Mouse (Mus musculus): Measurements from ENCODE around the gene Eapp. TPM values are rescaled to one million over a fixed set of nuclear protein-coding genes. Genes with fewer than 3 reads are reported as not detected.

Eapp gene
- total and polyA plus RNA-seq, 3 experiments = 43.1 to 53.9 (median 51.5) TPM

GRCm38 (mm10) chr12:54689082-54689481, 6.6 kb downstream of the Eapp start:
- Histone ChIP-seq H3K79me2 (replicated peaks; ENCODE audit: control insufficient read depth, extremely low read depth, insufficient read depth, poor library complexity, severe bottlenecking) (peaks cover 14% of the 10 kb centered on the region; the same call in 1 of the 2 replicates), H3K27me3 (replicated peaks) (no peaks in the 10 kb centered on the region), H3K36me3 (replicated peaks in 1 of 2; ENCODE audit: control insufficient read depth in 1 of 2, insufficient read depth in 1 of 2, low read length in 1 of 2) (peaks cover 51 to 75% of the 10 kb centered on the region in 2 experiments), H3K4me2 (ENCODE audit: insufficient read depth, low read depth, poor library complexity, severe bottlenecking) (no peak overlapping the region), H3K27ac (ENCODE audit: insufficient read depth, low read depth) (no peak overlapping the region), H3K4me3 (replicated peaks in 1 of 3; ENCODE audit: low read depth in 2 of 3, low read length in 2 of 3, poor library complexity in 1 of 3) (no peak overlapping the region), H3K4me1 (ENCODE audit: control insufficient read depth in 1 of 2, insufficient read depth in 2 of 2) (peaks cover 3 to 7% of the 10 kb centered on the region in 2 experiments), H3K9ac (ENCODE audit: insufficient read depth, low read depth) (no peak overlapping the region), H3K9me3 (replicated peaks; ENCODE audit: low read length) (no peaks in the 10 kb centered on the region)
- DNase-seq (ENCODE audit: extremely low read depth) = no peak
- TF ChIP-seq RAD21 (IDR thresholded peaks at IDR 0.05; ENCODE audit: low read depth, low read length) = no peak
- TF ChIP-seq MXI1 (IDR thresholded peaks at IDR 0.05; ENCODE audit: low read depth, low read length) = no peak
- TF ChIP-seq CHD2 (IDR thresholded peaks at IDR 0.05; ENCODE audit: low read length) = no peak
- no peak for TF ChIP-seq SIN3A (IDR thresholded peaks at IDR 0.05; ENCODE audit: low read length)
- TF ChIP-seq MAX (IDR thresholded peaks at IDR 0.05; ENCODE audit: low read length) = no peak
- no peak for TF ChIP-seq PAX5 (IDR thresholded peaks at IDR 0.05; ENCODE audit: low read length)
- TF ChIP-seq EP300 (IDR thresholded peaks at IDR 0.05; ENCODE audit: low read length) = no peak
- dilution Hi-C loops (cut with MboI; ENCODE audit: extremely low pct_ligation_motif_present, extremely low pct_unique_long_range_greater_than_20kb, low sequenced_read_pairs) = no loop called here
- in situ Hi-C loops (cut with MboI; ENCODE audit: low pct_ligation_motif_present, low pct_unique_long_range_greater_than_20kb, low sequenced_read_pairs) = no loop called here

- Histone ChIP-seq H3K9ac (ENCODE audit: insufficient read depth, low read depth) (no peak overlapping the region), H3K27me3 (replicated peaks) (no peaks in the 10 kb centered on the region), H3K27ac (ENCODE audit: insufficient read depth, low read depth) (no peak overlapping the region), H3K36me3 (replicated peaks in 1 of 2; ENCODE audit: control insufficient read depth in 1 of 2, insufficient read depth in 1 of 2, low read length in 1 of 2) (peaks cover 35 to 56% of the 10 kb centered on the region in 2 experiments), H3K4me2 (ENCODE audit: insufficient read depth, low read depth, poor library complexity, severe bottlenecking) (no peak overlapping the region), H3K4me1 (ENCODE audit: control insufficient read depth in 1 of 2, insufficient read depth in 2 of 2) (no peaks in the 10 kb centered on the region), H3K9me3 (replicated peaks; ENCODE audit: low read length) (no peaks in the 10 kb centered on the region), H3K4me3 (replicated peaks in 1 of 3; ENCODE audit: low read depth in 2 of 3, low read length in 2 of 3, poor library complexity in 1 of 3) (no peak overlapping the region), H3K79me2 (replicated peaks; ENCODE audit: control insufficient read depth, extremely low read depth, insufficient read depth, poor library complexity, severe bottlenecking) (no peaks in the 10 kb centered on the region)
- in situ Hi-C loops (cut with MboI; ENCODE audit: low pct_ligation_motif_present, low pct_unique_long_range_greater_than_20kb, low sequenced_read_pairs) = no loop called here
- dilution Hi-C loops (cut with MboI; ENCODE audit: extremely low pct_ligation_motif_present, extremely low pct_unique_long_range_greater_than_20kb, low sequenced_read_pairs) = no loop called here
- DNase-seq (ENCODE audit: extremely low read depth) = peak; percentile 22
- TF ChIP-seq RAD21 (IDR thresholded peaks at IDR 0.05; ENCODE audit: low read depth, low read length) (peak; percentile 18), POLR2A (IDR thresholded peaks at IDR 0.05; ENCODE audit: low read depth, low read length) (no peak), ZNF384 (IDR thresholded peaks at IDR 0.05; ENCODE audit: low read depth, low read length) (no peak), CTCF (conservative IDR thresholded peaks at IDR 0.05 in 1 of 2, IDR thresholded peaks at IDR 0.05 in 1 of 2; ENCODE audit: low read depth in 2 of 2, low read length in 2 of 2) (peak; percentile 28 to 54; a peak in 3 of 4 replicates), ELF1 (IDR thresholded peaks at IDR 0.05; ENCODE audit: low read depth, low read length) (peak; percentile 59), IRF4 (IDR thresholded peaks at IDR 0.05; ENCODE audit: low read depth, low read length) (no peak), MAZ (IDR thresholded peaks at IDR 0.05; ENCODE audit: low read depth, low read length) (no peak), TBP (conservative IDR thresholded peaks at IDR 0.05; ENCODE audit: low read depth, low read length) (no peak), E2F4 (IDR thresholded peaks at IDR 0.05; ENCODE audit: insufficient replicate concordance, low read depth, low read length) (no peak), SMC3 (IDR thresholded peaks at IDR 0.05; ENCODE audit: low read depth, low read length) (peak; percentile 30; the same call in 1 of the 2 replicates)
These were observed 12.5 kb downstream of the Eapp start for GRCm38 (mm10) chr12:54683182-54683581.

DNA sequence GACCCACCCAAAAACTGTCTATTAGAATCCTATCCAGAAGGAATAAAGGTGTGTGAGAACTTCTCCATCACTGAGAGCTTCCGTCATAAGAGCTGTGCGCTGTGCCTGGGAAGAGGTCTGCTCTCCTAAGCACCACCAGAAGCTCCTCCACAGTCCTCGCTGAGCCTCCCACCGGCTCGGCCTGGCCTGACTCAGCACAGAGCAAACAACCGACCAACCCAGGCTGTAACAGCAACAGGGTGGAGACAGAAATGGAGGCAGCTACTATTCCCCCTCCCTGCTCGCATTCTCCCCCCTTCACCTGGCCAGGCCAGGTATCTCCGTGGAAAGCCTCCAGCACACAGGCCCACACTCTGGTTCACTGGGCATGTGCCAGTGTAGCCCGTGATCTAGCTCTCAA, 19.0 kb downstream of the Eapp start:
- in situ Hi-C loops (cut with MboI; ENCODE audit: low pct_ligation_motif_present, low pct_unique_long_range_greater_than_20kb, low sequenced_read_pairs) (no loop called here), dilution Hi-C loops (cut with MboI; ENCODE audit: extremely low pct_ligation_motif_present, extremely low pct_unique_long_range_greater_than_20kb, low sequenced_read_pairs) (no loop called here)
- no peaks in the 10 kb centered on the region for H3K27me3 ChIP-seq (replicated peaks)
- H3K4me2 ChIP-seq (ENCODE audit: insufficient read depth, low read depth, poor library complexity, severe bottlenecking) = no peak overlapping the region
- no peak overlapping the region for H3K9ac ChIP-seq (ENCODE audit: insufficient read depth, low read depth)
- no peak for DNase-seq (ENCODE audit: extremely low read depth)
- H3K79me2 ChIP-seq (replicated peaks; ENCODE audit: control insufficient read depth, extremely low read depth, insufficient read depth, poor library complexity, severe bottlenecking) = no peaks in the 10 kb centered on the region
- TF ChIP-seq UBTF (IDR thresholded peaks at IDR 0.05; ENCODE audit: low read depth, low read length) = no peak
- no peak for TF ChIP-seq MXI1 (IDR thresholded peaks at IDR 0.05; ENCODE audit: low read depth, low read length)
- no peak for TF ChIP-seq GABPA (IDR thresholded peaks at IDR 0.05; ENCODE audit: insufficient replicate concordance, low read depth, low read length)
- TF ChIP-seq RCOR1 (conservative IDR thresholded peaks at IDR 0.05; ENCODE audit: low read depth, low read length) = no peak
- no peak for TF ChIP-seq ZC3H11A (IDR thresholded peaks at IDR 0.05; ENCODE audit: low read depth, low read length)
- no peak for TF ChIP-seq SMC3 (IDR thresholded peaks at IDR 0.05; ENCODE audit: low read depth, low read length)
- TF ChIP-seq PAX5 (IDR thresholded peaks at IDR 0.05; ENCODE audit: low read length) = no peak
- TF ChIP-seq EP300 (IDR thresholded peaks at IDR 0.05; ENCODE audit: low read length) = no peak
- no peak for TF ChIP-seq ETS1 (conservative IDR thresholded peaks at IDR 0.05; ENCODE audit: low read depth, low read length)
- no peak for TF ChIP-seq TBP (conservative IDR thresholded peaks at IDR 0.05; ENCODE audit: low read depth, low read length)
- no peak for TF ChIP-seq MAX (IDR thresholded peaks at IDR 0.05; ENCODE audit: low read length)
- no peak for TF ChIP-seq TCF12 (IDR thresholded peaks at IDR 0.05; ENCODE audit: low read depth, low read length)
- no peak for TF ChIP-seq MEF2A (IDR thresholded peaks at IDR 0.05; ENCODE audit: borderline replicate concordance, low read depth, low read length)
- no peak for TF ChIP-seq NELFE (IDR thresholded peaks at IDR 0.05; ENCODE audit: low read depth, low read length)
- TF ChIP-seq E2F4 (IDR thresholded peaks at IDR 0.05; ENCODE audit: insufficient replicate concordance, low read depth, low read length) = no peak
- no peak for TF ChIP-seq ZNF384 (IDR thresholded peaks at IDR 0.05; ENCODE audit: low read depth, low read length)
- TF ChIP-seq POLR2AphosphoS2 (IDR thresholded peaks at IDR 0.05; ENCODE audit: low read depth, low read length) = no peak
- peaks cover 53 to 73% of the 10 kb centered on the region in 2 experiments for H3K36me3 ChIP-seq (replicated peaks in 1 of 2; ENCODE audit: control insufficient read depth in 1 of 2, insufficient read depth in 1 of 2, low read length in 1 of 2)
- no peaks in the 10 kb centered on the region for H3K4me1 ChIP-seq (ENCODE audit: control insufficient read depth in 1 of 2, insufficient read depth in 2 of 2)
- H3K9me3 ChIP-seq (replicated peaks; ENCODE audit: low read length) = no peaks in the 10 kb centered on the region
- no peak overlapping the region for H3K27ac ChIP-seq (ENCODE audit: insufficient read depth, low read depth)
- no peak overlapping the region for H3K4me3 ChIP-seq (replicated peaks in 1 of 3; ENCODE audit: low read depth in 2 of 3, low read length in 2 of 3, poor library complexity in 1 of 3)
